10 mouse cellular contexts compared by ENCODE assay signal in genomic region chr13:91374141-91374540, GRCm38 (mm10).
DNase-seq lines count a peak whose midpoint lies in the region; ATAC-seq lines count a peak whose summit lies in the region.
"Had no signal": no experiment of that assay in that cellular context is flagged by ENCODE, and none has a peak within 500 bp of the region (broad histone marks: within the 10 kb centered on the region; RNA-seq: fewer than 3 reads in every experiment).

No protein-coding gene starts in this region.

- no peaks in the 10 kb centered on the region for H3K9me3 ChIP-seq in heart, embryonic 13.5 days
- no peaks in the 10 kb centered on the region for H3K9me3 ChIP-seq in neural tube, embryonic 12.5 days

- no peaks in the 10 kb centered on the region for H3K27me3 ChIP-seq in heart, embryonic 13.5 days (replicated peaks)
- H3K27me3 ChIP-seq in neural tube, embryonic 12.5 days (replicated peaks): no peaks in the 10 kb centered on the region

- H3K4me2 ChIP-seq in heart, embryonic 13.5 days: no peak overlapping the region
- H3K4me2 ChIP-seq in neural tube, embryonic 12.5 days (replicated peaks): peak overlapping the region; percentile 22; the same call in 1 of the 2 replicates

- H3K4me1 ChIP-seq in heart, embryonic 13.5 days: peaks cover 42% of the 10 kb centered on the region
- peaks cover 42% of the 10 kb centered on the region for H3K4me1 ChIP-seq in neural tube, embryonic 12.5 days

- peak overlapping the region; percentile 36; the same call in 1 of the 2 replicates for H3K27ac ChIP-seq in heart, embryonic 13.5 days (replicated peaks)
- no peak overlapping the region for H3K27ac ChIP-seq in neural tube, embryonic 12.5 days

- H3K4me3 ChIP-seq in heart, embryonic 13.5 days: no peak overlapping the region
- H3K4me3 ChIP-seq in neural tube, embryonic 12.5 days: no peak overlapping the region
- H3K4me3 ChIP-seq: erythroblast, embryonic 14.5 days; myocyte had no signal

- H3K9ac ChIP-seq in heart, embryonic 13.5 days: no peak overlapping the region
- H3K9ac ChIP-seq in neural tube, embryonic 12.5 days: no peak overlapping the region

- DNase-seq in left cerebral cortex, postnatal 4 days: peak; percentile 46
- DNase-seq in left cerebral cortex, postnatal 25 days (ENCODE audit: low spot score in 2 of 2): no peak
- peak; percentile 39 for DNase-seq in embryo, embryonic 9.5 days (ENCODE audit: extremely low spot score)
- peak; percentile 82 for DNase-seq in kidney, postnatal 25 days
- no peak for DNase-seq in layer of hippocampus, postnatal 36 days

- intact Hi-C loops in left cerebral cortex, postnatal 4 days (cut with DNase I): no loop called here
- intact Hi-C loops in left cerebral cortex, postnatal 25 days (cut with DNase I): no loop called here

- ATAC-seq in heart, embryonic 13.5 days (ENCODE audit: extremely low read depth, insufficient number of reproducible peaks, low FRiP score, low TSS enrichment): no peak
- ATAC-seq in neural tube, embryonic 12.5 days (ENCODE audit: low FRiP score, low read depth): no peak
- ATAC-seq in erythroid progenitor cell, adult 5-6 weeks (replicated peaks; ENCODE audit: low FRiP score, poor library complexity, severe bottlenecking): no peak

- no peaks in the 10 kb centered on the region for H3K36me3 ChIP-seq in heart, embryonic 13.5 days
- H3K36me3 ChIP-seq in neural tube, embryonic 12.5 days: no peaks in the 10 kb centered on the region

- WGBS in heart, embryonic 13.5 days: 66% methylated on average over 3 of the region's 3 CpGs
- WGBS in neural tube, embryonic 12.5 days: 6% methylated on average over 3 of the region's 3 CpGs

Comparison
In these comparisons a context has a peak if more than half of its experiments do, and no peak if none do; other contexts are left out.
1. DNase-seq: peak in left cerebral cortex, postnatal 4 days (single experiment), embryo, embryonic 9.5 days (single experiment) and kidney, postnatal 25 days (2 of 2); none in left cerebral cortex, postnatal 25 days (0 of 2) and layer of hippocampus, postnatal 36 days (0 of 2).